Mouse (Mus musculus) left cerebral cortex, adult 8-10 months (tissue): ENCODE results near the gene Cdc7. TPM values are rescaled to one million over a fixed set of nuclear protein-coding genes. Genes with fewer than 3 reads are reported as not detected.
"Not testable (repeated sequence)": the region's sequence is repeated elsewhere in the genome, so short reads cannot be mapped to it uniquely, and the experiment has no call there.

Experiments used
- DNase-seq, 2 experiments: peaks; one replicate each; pipeline ENCODE4 v3.0.0; 2022; ENCODE audit warnings: low spot score in 2 of 2
- total RNA-seq, 4 experiments: library from RNA; stranded (reverse); gene quantifications; 2 replicates each; pipeline ENCODE4 v1.2.4; 2022

Gene Cdc7
- total RNA-seq: 10 to 100 TPM in 1 of 4 experiments, 1 to 10 TPM in 3; 7.0 to 11.8 (median 9.2) TPM

DNA sequence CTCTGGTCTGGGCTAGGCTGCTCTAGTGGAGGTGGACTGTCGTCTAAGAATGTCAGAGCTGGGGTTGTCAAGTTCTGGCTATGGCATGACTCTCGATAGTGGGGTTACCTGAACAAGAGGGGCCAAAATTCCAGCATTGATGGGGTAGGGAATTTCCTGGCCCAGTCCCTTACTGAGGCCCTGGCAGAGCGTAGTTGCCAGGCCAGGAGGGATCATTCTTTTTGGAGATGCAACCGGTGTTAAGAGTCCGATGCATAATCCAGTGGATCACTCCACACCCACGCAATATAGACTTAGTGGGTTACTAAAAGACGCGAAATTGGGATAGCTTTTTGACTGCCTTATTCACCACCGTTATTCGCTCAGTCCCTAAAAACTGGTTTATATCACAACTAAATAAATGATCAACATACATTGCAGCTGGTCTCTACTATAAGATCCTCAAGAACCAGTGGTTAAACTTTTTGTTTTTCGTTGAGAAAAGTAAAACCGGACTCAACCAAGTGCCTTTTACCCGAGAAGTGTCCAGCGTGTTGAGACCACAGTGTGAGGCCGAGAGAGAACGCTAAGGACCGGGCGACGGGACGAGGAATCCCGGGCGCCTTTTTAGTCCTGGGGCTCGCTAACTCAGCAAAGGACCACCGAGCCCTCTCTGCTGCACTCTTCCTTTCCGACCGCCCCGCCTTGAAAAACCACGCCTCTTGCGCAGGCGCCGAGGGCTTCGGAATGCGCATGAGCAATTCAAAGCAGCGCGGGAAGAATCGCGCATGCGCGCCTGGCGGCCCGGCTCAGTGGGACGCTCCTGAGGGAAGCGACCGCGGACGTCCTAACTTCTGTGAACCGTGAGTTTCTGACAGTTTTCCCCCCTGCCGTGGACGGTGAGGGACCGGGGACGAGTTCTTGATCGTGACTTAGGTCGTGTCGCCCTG lies at the start of gene Cdc7:
Gene Cdc7 (plus strand): TSS at position 739 of the 929 bp plus-strand sequence.
- DNase-seq: peak; percentile 83 to 94

DNA sequence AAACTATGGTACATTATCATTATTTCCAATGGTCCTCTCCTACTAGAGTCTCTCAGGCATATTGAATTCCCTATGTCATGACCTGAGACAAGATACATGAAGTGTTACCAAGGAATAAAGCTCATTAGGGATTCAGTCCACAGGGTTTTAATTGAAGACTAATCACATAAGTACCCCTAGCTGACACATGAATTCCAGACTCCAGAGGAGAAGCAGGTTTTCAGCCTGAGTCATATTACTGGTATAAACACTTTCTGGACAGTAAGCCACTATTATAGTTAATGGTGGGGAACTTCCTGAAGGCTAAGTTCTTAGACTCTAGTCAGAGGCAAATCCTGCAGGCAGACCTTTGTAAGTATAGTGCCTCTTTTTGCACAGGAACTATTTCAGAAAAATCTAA lies 44.8 kb upstream of the Cdc7 start:
- no peak for DNase-seq

DNA sequence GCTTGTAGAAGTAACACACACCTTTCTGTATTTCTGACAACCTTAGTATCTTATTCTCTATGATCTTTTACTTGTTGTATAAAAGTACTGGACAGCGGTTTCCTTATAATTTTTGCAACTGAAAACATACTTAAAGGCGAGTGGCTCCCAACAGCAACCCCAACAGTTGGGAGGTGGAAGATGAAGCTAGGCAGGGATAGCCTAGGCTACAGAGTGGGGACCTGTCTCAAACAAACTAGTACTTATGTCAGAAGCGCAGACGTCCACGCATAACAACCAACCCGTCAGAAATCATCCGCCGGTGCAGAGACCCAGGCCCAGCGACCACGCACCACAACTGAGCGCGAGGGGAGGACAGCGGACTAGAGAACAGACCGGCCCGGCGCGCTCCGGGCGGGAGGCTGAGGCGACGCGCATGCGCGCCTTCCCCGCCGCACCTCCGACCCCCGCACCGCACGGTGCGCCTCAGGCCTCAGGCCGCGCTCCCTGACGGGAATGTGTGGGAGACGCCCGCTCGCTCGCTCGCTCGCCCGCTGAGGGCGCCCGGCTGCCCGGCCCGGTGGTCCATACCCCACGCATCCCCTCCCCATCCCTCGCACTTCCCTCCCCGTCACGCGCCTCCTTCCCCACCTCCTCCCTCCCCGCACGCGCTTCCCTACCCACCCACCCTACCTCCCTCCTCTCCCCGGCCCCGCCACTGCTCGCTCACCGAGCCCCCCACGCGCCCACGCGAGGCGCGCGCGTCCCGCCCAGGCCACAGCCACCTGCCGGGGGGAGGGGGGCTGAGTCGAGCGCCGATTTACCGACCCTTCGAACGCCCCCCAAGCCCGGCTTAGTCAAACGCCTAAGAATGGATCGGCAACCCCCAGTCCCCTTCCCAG lies 38.4 kb upstream of the Cdc7 start, which contains the start of gene Hfm1:
Gene Hfm1 (minus strand): TSS at position 834 of the 881 bp plus-strand sequence.
- DNase-seq: peak; percentile 51 to 60

DNA sequence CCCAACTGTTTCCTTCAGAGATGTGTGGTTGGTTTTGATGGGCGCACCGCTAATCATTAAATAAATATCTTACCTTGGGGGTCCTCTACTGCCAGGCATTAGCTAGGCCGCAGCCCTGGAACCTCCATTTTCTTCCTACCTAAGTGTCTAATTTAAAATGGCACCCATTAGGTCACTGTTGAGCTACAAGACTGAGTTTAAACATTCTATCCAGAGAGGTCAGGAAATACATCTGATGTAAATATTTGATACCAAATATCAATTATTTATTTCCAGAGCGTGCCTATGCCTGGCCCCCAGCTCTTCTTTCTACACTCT lies 37.8 kb upstream of the Cdc7 start:
- no peak for DNase-seq

DNA sequence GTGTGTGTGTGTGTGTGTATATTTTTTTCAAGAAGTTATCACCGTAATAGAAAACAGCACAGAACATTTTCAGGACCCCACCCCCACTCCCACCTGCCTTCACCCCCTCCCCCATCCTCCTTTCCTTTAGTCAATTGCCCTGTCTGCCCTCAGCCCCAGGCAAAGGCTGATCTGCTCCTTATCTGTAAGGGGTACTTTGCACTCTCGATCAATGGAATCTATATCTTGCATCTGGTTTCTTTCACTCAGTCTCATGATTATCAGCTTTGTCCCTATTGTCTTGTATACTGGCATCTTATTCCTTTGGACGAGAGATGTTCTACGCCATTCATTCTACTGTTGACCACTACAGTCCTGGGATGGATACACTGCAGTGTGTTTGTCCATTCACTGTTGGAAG lies 36.1 kb upstream of the Cdc7 start:
- DNase-seq: no peak

DNA sequence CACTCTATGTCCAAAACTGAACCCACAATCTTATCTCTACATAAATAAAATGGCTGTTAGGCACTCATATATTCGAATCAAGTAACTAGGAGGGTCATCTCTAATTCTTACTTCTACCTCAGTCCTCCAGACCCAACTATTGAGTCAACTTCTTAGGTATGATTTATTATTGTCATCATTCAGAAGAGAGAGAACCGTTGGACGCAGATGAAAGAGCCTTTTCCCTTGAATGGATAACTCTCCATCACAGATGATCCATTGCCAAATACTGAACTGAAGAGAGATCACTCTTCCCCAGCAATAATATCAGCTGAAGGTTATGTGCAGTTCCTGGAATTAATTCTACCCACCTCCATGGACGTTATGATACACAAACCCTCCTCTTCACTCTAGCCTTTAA lies 17.8 kb upstream of the Cdc7 start:
- no peak for DNase-seq

DNA sequence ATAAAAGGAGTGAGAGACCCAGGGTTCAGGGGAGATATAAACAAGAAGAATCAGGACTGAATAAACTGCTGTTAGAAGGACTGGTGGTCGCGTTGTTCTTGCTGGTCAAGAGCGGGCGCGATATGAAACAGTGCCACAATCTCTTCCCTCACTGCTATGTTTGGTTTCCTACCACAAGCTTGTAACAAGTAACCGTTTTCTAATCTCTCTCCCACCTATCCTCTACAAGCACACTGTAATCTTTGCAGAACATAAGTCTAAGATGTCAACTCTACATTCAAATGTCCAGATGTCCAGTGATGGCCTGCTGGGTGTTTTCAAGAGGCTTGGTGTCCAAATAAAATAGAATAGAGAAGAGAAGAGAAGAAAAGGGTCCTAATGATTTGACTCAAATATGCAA lies 15.4 kb upstream of the Cdc7 start:
- no peak for DNase-seq

DNA sequence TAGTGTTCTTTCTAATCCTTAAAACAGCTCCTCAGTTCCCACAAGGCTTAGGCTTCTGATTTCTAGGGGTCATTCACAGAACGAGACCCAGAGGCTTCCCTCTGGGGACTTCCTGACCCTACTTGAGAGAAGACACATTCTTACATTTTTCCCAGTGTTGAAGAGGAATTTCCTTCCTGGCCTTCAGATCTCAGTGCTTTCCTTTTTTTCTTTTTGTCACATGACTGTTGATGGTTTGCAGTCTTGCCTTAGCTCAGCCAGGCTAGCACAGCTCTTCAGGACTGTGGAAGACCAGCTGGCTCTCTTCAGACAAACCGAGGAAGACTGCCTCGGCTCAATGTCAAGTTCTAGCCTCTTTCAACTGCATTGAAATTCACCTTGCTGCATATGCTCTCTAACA lies 7.7 kb upstream of the Cdc7 start:
- DNase-seq: no peak

DNA sequence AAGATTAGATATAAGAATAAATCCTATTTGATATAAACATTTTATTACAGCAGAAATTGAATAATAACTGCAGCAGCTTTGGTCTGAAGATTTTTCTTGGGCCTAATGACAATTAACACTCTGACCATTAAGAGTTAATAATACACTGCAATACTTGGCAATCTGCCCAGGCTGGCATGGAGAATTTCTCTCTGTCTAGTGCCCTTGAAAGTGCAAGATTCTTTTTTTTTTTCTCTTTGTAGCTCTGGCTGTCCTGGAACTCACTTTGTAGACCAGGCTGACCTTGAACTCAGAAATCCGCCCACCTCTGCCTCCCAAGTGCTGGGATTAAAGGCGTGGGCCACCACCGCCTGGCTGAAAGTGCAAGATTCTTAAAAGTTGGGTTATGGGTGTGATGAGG lies 5.1 kb upstream of the Cdc7 start:
- DNase-seq: no peak

DNA sequence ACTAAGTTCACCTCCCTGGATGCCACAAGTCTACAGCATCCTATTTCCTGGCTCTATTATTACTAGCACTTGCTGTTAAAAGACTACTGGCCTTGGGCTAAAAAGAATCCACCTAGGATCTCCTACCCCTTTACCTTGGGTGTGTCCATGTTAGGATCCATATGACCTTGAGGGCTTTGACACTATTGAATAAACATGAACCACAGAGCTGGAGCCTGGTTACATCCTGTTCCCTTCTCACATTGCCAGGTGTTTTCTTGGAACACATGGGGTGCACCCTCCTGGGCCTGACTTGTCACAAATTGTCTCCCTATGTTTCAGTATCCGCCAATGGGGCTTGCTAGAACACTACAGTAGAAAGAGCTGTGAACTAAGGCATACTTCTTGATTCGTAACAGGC lies 3.7 kb upstream of the Cdc7 start:
- no peak for DNase-seq

DNA sequence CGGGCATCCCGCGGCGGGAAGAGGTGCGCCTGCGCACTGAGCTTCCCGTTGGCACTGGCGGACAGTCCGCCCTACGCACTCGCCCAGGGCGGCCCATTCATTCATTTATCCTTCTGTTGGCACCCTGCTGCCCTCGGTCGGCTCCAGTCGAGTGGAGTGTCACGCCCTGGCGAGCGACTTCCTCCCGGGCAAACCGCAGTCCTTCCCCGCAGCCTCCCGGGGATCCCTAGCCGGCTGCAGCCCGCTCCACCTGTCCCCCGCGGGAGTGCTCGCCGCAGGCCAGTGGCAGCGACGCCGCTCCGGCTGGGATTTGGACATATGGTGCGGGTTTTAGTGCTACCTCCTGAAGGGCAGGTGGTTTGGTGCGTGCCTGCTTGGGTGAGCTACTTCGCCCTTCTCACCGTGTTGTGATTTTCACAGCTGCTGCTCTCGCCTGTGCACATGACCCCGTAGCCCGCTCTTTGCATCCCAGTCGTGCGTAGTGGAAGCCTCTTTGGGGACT lies 442 bp downstream of the Cdc7 start:
- no peak for DNase-seq

DNA sequence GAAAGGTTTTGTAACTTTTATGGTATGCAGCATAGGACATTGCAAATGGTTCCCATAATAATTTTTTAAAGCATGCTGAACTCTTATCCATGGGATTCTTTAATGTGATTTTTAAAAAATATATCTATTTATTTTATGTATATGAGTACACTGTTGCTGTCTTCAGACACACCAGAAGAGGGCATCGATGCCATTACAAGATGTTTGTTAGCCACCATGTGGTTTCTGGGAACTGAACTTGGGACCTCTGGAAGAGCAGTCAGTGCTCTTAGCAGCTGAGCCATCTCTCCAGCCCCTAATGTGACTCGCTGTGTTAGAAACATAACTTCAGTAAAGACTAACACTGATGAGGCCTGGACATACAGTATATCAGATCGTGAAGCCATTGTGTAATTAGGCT lies 2.3 kb downstream of the Cdc7 start:
- DNase-seq: no peak

DNA sequence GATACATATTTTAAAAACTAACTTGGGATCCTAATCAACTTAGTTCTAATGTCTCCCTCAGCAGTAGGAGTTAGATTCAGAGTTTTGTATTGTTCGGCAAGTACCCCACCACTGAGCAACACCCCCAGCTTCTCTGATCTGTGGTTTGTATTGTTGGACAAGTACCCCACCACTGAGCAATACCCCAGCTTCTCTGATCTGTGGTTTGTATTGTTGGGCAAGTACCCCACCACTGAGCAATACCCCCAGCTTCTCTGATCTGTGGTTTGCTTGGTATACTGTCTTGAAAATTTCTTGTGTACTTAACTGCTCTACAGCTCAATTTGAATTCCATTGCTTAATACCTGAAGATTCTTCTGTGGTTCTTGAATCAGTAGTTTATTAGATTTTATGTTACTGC lies 3.5 kb downstream of the Cdc7 start:
- DNase-seq: no peak

DNA sequence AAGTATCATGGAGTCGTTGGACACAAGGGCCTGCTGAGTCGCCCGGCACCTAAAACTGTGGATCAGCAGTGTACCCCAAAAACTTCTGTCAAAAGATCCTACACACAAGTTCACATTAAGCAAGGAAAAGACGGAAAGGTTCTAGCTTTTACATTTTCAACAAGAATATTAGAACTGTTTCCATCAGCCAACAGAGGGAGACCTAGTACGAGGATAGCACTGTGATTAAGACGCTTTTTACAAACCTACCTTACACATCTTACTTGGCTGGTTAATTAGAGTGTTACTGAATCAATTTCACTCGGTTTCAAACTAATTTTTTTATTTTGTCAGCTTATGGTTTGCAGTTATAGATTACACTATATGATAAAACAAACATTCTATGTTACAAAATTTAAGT lies 9.8 kb downstream of the Cdc7 start:
- DNase-seq: no peak

DNA sequence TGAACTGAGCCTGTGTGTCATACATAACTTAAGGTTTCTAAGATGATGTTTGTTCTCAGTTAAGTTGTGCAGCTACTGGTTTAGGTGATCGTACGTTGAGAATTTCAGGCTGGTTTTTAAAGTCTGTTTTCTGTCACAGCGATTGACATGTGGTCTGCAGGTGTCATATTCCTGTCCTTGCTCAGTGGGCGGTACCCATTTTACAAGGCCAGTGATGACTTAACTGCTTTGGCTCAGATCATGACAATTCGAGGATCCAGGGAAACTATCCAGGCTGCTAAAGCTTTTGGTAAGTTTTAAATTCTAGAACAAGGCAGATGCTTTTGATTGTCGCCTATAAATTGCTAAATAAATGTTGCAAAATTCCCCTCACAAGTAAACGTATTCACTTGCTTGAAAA lies 15.0 kb downstream of the Cdc7 start:
- no peak for DNase-seq

DNA sequence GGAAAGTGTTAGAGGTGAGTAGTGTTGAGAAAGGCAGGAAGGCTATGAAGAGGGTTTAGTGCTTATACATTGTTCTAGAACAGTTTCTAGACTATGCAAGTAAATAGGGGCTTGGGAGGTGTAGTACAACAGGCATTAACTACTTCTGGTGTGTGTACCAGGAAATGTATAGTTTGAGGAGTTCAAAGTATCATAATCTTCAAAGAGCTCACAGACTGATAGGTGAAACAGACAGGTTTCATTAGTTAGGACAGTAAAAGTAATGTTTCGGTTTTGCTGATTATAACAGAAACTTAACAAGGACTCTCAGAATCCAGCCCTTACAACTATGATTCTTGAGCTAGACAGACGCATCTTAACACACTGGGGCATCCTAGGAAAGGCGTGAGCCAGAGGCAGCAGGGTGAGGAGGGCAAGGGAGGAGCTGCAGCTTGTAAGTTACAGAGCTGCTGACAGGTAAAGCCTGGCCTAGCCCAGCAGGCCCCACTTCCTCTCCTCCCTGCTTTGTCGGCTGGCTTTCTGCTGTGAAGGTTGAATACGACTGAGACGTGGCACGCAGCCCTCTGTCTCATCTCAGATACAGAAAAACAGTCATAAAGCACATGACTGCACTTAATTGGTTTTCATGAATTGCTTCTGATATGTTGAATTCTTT lies 18.3 kb downstream of the Cdc7 start:
- no peak for DNase-seq

DNA sequence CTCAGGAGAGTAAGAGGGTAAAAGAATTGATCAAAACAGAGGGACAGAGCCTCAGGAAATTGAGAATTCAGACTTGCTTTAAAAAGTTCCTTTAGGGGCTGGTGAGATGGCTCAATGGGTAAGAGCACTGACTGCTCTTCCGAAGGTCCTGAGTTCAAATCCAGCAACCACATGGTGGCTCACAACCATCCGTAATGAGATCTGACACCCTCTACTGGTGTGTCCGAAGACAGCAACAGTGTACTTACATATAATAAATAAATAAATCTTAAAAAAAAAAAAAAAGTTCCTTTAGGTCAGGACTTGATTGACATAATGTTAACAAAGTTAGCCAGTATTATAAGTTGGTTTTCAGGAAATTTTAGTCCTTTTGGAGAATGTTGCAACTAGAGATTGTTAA lies 20.8 kb downstream of the Cdc7 start:
- DNase-seq: not testable (repeated sequence)

DNA sequence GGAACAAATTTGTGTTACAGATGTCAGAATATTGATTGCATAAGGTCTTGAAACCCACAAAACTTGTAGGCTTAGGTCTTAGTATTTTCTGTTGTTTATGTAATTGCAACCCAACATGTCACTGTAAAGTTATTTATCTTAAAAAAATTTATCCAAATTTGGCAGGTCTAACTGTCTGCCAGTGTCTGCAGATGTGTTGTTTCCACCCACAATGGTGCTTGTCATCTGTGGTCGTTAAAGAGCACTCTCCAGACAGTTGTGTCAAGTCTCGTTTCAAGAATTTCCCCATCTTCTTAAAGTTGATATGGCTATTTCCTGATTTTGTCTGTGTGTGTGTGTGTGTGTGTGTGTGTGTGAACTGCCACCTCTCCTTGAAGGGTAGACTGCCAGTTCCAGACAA lies 21.5 kb downstream of the Cdc7 start:
- no peak for DNase-seq

DNA sequence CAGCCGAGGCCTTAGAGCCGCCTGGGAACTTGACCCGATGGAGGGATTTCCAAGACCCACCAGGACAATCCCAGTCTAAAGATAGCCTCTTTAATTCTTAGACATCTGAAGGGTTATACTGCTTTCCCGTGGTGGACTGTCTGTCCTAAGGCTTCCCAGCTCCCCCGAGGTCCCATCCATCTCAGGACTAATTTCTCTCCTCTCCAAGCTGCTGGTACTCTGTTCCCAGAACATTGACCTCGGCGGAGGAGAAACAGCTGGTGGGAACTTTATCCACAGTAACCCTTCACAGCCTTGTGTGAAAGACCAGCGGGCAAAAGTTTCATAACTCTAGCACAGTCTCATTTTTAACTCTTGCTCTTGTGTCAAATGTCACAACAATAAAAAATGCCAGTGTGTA lies 25.1 kb downstream of the Cdc7 start:
- no peak for DNase-seq

DNA sequence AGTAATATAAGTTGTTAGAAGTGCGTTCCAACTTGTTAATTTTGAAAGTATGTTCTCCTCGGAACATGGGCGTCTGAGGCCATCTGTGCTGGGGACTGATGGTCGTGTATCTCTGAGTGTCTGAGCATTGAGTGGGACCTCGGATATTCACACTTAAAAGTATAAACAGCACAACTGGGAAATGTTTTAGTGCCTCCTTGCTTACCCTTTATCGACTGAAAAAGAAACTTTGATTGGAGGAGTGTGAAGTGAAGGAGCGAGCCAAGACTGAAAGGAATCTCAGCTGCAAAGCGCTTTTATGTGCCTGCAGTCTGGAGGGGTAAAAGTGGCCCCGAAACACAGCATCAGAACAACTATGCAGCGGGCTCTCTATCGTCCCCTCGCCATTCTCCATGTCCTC lies 25.7 kb downstream of the Cdc7 start:
- no peak for DNase-seq

DNA sequence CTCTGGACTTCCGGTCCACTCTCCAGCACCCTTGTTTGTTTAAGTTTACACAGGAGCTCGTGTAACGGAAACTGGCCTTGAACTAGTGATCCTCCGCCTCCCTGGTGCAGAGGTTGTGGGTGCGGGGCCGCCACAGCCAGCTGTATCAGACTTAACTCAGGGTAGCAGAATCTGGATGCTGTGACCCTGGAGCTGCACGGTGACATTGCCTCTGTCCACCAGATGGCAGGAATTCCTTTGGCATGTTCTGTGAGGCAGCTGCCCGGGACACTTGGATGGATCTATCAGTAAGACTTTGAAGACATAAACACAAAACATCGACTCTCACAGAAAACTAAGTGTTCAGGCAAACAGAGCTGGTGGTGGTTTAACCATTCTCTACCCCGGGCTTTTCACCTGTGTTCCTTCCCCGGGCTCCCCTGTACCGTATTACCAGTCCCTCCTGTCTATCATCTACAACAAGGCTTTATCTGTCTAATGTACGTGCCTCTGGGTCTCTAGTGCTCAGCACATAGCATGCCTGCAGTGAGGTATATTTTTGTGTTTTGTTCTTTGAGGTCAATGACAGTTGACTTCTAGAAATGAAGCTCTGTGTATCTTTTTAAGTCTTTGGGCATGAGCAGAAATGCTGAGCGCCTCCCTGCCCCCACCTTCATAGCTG lies 26.6 kb downstream of the Cdc7 start:
- DNase-seq: peak in 1 of 2 experiments; percentile 14
